11 mouse cellular contexts compared by ENCODE assay signal in the genomic region with DNA sequence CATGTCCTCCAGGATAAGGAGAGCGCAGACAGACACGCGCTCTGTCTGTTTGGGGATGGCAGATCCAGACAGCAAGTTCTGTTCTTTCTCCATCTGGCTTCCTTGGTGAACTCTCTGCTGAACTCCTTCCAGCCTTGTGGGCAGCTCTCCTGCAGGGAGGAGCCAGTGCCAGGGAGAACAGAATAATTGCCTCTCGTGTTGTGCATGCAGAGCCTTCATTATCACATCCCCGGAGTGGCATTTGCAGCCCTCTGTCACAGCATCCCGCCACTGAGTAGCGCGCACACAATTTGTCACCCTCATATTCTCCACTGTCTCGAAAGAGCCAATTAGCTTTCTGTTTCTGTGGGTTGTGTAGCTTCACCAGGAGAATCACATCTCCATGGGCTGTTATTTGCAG. TPM values are rescaled to one million over a fixed set of nuclear protein-coding genes. Genes with fewer than 3 reads are reported as not detected.
A peak's percentile ranks its signal among the peaks of the same experiment; 100 is the strongest.
DNase-seq lines count a peak whose midpoint lies in the region; ATAC-seq lines count a peak whose summit lies in the region.
"Had no signal": no experiment of that assay in that cellular context is flagged by ENCODE, and none has a peak within 500 bp of the region (broad histone marks: within the 10 kb centered on the region; RNA-seq: fewer than 3 reads in every experiment).

No protein-coding gene starts in this region.

- H3K9me3 ChIP-seq in hindbrain, embryonic 16.5 days (ENCODE audit: control insufficient read depth, low read length): no peaks in the 10 kb centered on the region
- H3K9me3 ChIP-seq in midbrain, embryonic 14.5 days (ENCODE audit: control insufficient read depth, low read length): no peaks in the 10 kb centered on the region

- no peaks in the 10 kb centered on the region for H3K36me3 ChIP-seq in hindbrain, embryonic 16.5 days (ENCODE audit: control insufficient read depth, insufficient read depth, low read length)
- no peaks in the 10 kb centered on the region for H3K36me3 ChIP-seq in midbrain, embryonic 14.5 days (ENCODE audit: control insufficient read depth, insufficient read depth, low read length)

- H3K4me3 ChIP-seq in hindbrain, embryonic 16.5 days (ENCODE audit: low read length): no peak overlapping the region
- H3K4me3 ChIP-seq in midbrain, embryonic 14.5 days (replicated peaks; ENCODE audit: low read depth, low read length): no peak overlapping the region

- peaks cover 12% of the 10 kb centered on the region for H3K4me1 ChIP-seq in hindbrain, embryonic 16.5 days (ENCODE audit: control insufficient read depth, insufficient read depth, low read depth, low read length)
- no peaks in the 10 kb centered on the region for H3K4me1 ChIP-seq in midbrain, embryonic 14.5 days (ENCODE audit: control insufficient read depth, insufficient read depth, low read length)

- peak; percentile 84 for ATAC-seq in hindbrain, embryonic 16.5 days
- peak; percentile 58 for ATAC-seq in midbrain, embryonic 14.5 days (ENCODE audit: low FRiP score, low TSS enrichment)
- ATAC-seq: CD4-positive, CD25-positive, alpha-beta regulatory T cell, adult 4 months; intestine, postnatal 0 days had no signal

- H3K9ac ChIP-seq in hindbrain, embryonic 16.5 days (ENCODE audit: low read depth, low read length): no peak overlapping the region
- H3K9ac ChIP-seq in midbrain, embryonic 14.5 days (replicated peaks; ENCODE audit: low read length): no peak overlapping the region

- H3K4me2 ChIP-seq in hindbrain, embryonic 16.5 days (ENCODE audit: low read length): 0 out of 2 replicates have a peak overlapping the region, but pooled peaks have one; percentile 16
- no peak overlapping the region for H3K4me2 ChIP-seq in midbrain, embryonic 14.5 days (ENCODE audit: low read length)

- peak; percentile 54 for DNase-seq in NIH3T3 (ENCODE audit: low read depth)
- peak; percentile 82 to 89 for DNase-seq in cerebellum, postnatal 14 days
- peak; percentile 61 for DNase-seq in midbrain, embryonic 14.5 days
- DNase-seq in heart, postnatal 10 days: no peak
- DNase-seq in heart, postnatal 36 days: no peak
- no peak for DNase-seq in kidney, adult 8-10 months
- DNase-seq in gastrocnemius, adult 8-10 months (ENCODE audit: low spot score in 2 of 2): no peak

- peak overlapping the region; percentile 55 for H3K27ac ChIP-seq in hindbrain, embryonic 16.5 days (ENCODE audit: low read depth, low read length)
- peak overlapping the region; percentile 37; the same call in 1 of the 2 replicates for H3K27ac ChIP-seq in midbrain, embryonic 14.5 days (replicated peaks; ENCODE audit: low read depth, low read length)

- peaks cover 2% of the 10 kb centered on the region; the same call in 1 of the 2 replicates for H3K27me3 ChIP-seq in hindbrain, embryonic 16.5 days (replicated peaks; ENCODE audit: control insufficient read depth, insufficient read depth, low read length)
- H3K27me3 ChIP-seq in midbrain, embryonic 14.5 days (ENCODE audit: control insufficient read depth, insufficient read depth, low read length): no peaks in the 10 kb centered on the region

- intact Hi-C loops in heart, postnatal 10 days (cut with DNase I): no loop called here
- intact Hi-C loops in heart, postnatal 36 days (cut with DNase I): no loop called here

- 25% methylated on average over 9 of the region's 9 CpGs for WGBS in hindbrain, embryonic 16.5 days
- WGBS in midbrain, embryonic 14.5 days: 50% methylated on average over 9 of the region's 9 CpGs

RNA-seq across cellular contexts. Expression of a gene that starts 40.0 kb away (rescaled TPM):
- 26.9 and 29.8 TPM in 2 replicates for polyA plus RNA-seq in hindbrain, embryonic 16.5 days (2015; fragmentation: Nextera tagmentation; extraction: Ambion mirVana)
- 37.2 and 42.0 TPM in 2 replicates for polyA plus RNA-seq in midbrain, embryonic 14.5 days (2014; fragmentation: Nextera tagmentation; extraction: Ambion mirVana)
- total RNA-seq in heart, postnatal 10 days (2021): 10 to 100 TPM; 37.3 to 39.5 TPM
- total RNA-seq in heart, postnatal 36 days (2021): 10 to 100 TPM; 33.0 to 33.8 TPM
- total RNA-seq in gastrocnemius, adult 8-10 months (2022): 10 to 100 TPM; 27.4 to 32.4 (median 29.6) TPM

RNA-seq across cellular contexts. Expression of a gene that starts 58.8 kb away (rescaled TPM):
- not detected in 2 replicates for polyA plus RNA-seq in hindbrain, embryonic 16.5 days (2015; fragmentation: Nextera tagmentation; extraction: Ambion mirVana)
- polyA plus RNA-seq in midbrain, embryonic 14.5 days (2014; fragmentation: Nextera tagmentation; extraction: Ambion mirVana): 4.4 TPM in 1 of 2 replicates, not detected in the other
- not detected for total RNA-seq in heart, postnatal 10 days (2021)
- total RNA-seq in heart, postnatal 36 days (2021): not detected
- total RNA-seq in gastrocnemius, adult 8-10 months (2022): not detected
- polyA plus RNA-seq: CD4-positive, CD25-positive, alpha-beta regulatory T cell, adult 4 months; intestine, postnatal 0 days; liver, embryonic 16.5 days had no signal

Comparison
In these comparisons a context has a peak if more than half of its experiments do, and no peak if none do; other contexts are left out.
1. DNase-seq: peak in NIH3T3 (single experiment), cerebellum, postnatal 14 days (2 of 2) and midbrain, embryonic 14.5 days (single experiment); none in heart, postnatal 10 days (0 of 2), heart, postnatal 36 days (0 of 2), kidney, adult 8-10 months (0 of 2) and gastrocnemius, adult 8-10 months (0 of 2).